Mouse (Mus musculus) thymus, adult 2 months (tissue): ENCODE results near the gene Ss18l1.

Experiments used
- CTCF ChIP-seq: fragments of 200-500 bp; IDR thresholded peaks from 2 replicates; pipeline ENCODE4 v1.5.1; 2012; ENCODE audit warnings: mild to moderate bottlenecking, control low read depth, low read length, moderate library complexity, borderline replicate concordance; ENCODE audit not compliant: control insufficient read depth, poor library complexity, insufficient read depth; ENCODE audit errors: extremely low read depth
- POLR2A ChIP-seq: fragments of 200-500 bp; IDR thresholded peaks from 2 replicates; pipeline ENCODE4 v1.6.1; 2012; ENCODE audit warnings: mild to moderate bottlenecking, low read length, control low read depth, moderate library complexity; ENCODE audit not compliant: control insufficient read depth, poor library complexity, insufficient read depth; ENCODE audit errors: extremely low read depth

GRCm38 (mm10) chr2:180063338-180064131, 21.2 kb downstream of the Ss18l1 start:
- TF ChIP-seq CTCF (no peak), POLR2A (no peak)
